9 mouse cellular contexts compared by ENCODE assay signal in the genomic region with DNA sequence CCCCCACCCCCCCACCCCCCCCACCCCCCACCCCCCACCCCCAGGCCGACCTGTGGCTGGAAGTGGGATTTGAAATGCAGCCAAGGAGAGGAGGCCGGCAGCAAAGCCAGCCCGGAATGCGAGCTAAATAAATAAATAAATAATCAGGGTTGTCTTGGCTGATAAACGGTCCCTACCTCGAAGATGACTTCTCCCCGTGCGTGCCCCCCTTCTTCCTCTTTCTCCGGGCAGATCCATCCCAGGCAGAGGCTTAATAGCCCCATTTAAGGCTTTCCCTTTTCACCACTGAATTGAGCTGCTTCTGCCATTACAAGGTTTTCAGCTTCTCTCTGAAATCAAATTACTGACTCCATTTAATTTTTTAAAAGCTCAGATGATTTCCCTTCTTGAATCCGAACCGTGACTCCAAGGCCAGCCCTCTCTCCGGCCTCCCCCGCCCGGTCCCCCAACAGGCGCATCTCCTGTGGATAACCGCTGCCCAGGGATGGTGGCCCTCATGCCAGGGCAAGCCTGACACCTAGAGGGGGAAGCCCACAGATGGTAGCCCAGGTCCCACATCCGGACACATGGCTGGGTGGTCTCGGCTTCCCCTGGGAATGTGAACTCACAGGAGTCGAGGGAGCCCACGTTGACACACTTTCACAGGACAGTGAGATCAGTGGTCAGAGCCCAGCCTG. TPM values are rescaled to one million over a fixed set of nuclear protein-coding genes. Genes with fewer than 3 reads are reported as not detected.
DNase-seq lines count a peak whose midpoint lies in the region; ATAC-seq and TF ChIP-seq lines count a peak whose summit lies in the region.
"Had no signal": no experiment of that assay in that cellular context is flagged by ENCODE, and none has a peak within 500 bp of the region (broad histone marks: within the 10 kb centered on the region; RNA-seq: fewer than 3 reads in every experiment).

No protein-coding gene starts in this region.

- no peak for ATAC-seq in lung, embryonic 14.5 days (ENCODE audit: insufficient read depth)
- no peak for ATAC-seq in heart, postnatal 0 days (ENCODE audit: insufficient read depth, low read depth)

- DNase-seq in adrenal gland, adult 2 months: peak; percentile 30
- DNase-seq in adrenal gland, adult 8-10 months: no peak
- peak; percentile 71 for DNase-seq in lung, embryonic 14.5 days
- no peak for DNase-seq in lung, postnatal 36 days
- no peak for DNase-seq in heart, postnatal 0 days (ENCODE audit: low spot score)
- peak; percentile 22 to 45 for DNase-seq in lung, postnatal 4 days
- DNase-seq in spleen, adult 18-20 months: no peak
- no peak for DNase-seq in frontal cortex, postnatal 14 days (ENCODE audit: low spot score in 2 of 2)

- TF ChIP-seq EP300 in heart, postnatal 0 days (IDR thresholded peaks at IDR 0.05; ENCODE audit: low read depth): no peak

- H3K36me3 ChIP-seq in lung, embryonic 14.5 days (ENCODE audit: insufficient read depth): no peaks in the 10 kb centered on the region
- H3K36me3 ChIP-seq in heart, postnatal 0 days (replicated peaks; ENCODE audit: control insufficient read depth, insufficient read depth, low read length): no peaks in the 10 kb centered on the region

- H3K9me3 ChIP-seq in lung, embryonic 14.5 days (ENCODE audit: low read depth, low read length): no peaks in the 10 kb centered on the region
- no peaks in the 10 kb centered on the region for H3K9me3 ChIP-seq in heart, postnatal 0 days (replicated peaks; ENCODE audit: control insufficient read depth, low read length)

- H3K9ac ChIP-seq in lung, embryonic 14.5 days: no peak overlapping the region
- H3K9ac ChIP-seq in heart, postnatal 0 days (replicated peaks; ENCODE audit: low read depth, low read length): no peak overlapping the region

- no peak overlapping the region for H3K4me3 ChIP-seq in lung, embryonic 14.5 days (ENCODE audit: low read depth, low read length)
- H3K4me3 ChIP-seq in heart, postnatal 0 days (ENCODE audit: low read depth, low read length): no peak overlapping the region

- no peaks in the 10 kb centered on the region for H3K27me3 ChIP-seq in lung, embryonic 14.5 days (ENCODE audit: insufficient read depth, low read length)
- H3K27me3 ChIP-seq in heart, postnatal 0 days (ENCODE audit: control insufficient read depth, insufficient read depth, low read length): no peaks in the 10 kb centered on the region

- TF ChIP-seq CTCF in lung, embryonic 14.5 days (IDR thresholded peaks at IDR 0.05; ENCODE audit: low read depth): no peak
- TF ChIP-seq CTCF in heart, postnatal 0 days (IDR thresholded peaks at IDR 0.05; ENCODE audit: low read depth): peak; percentile 39

- H3K27ac ChIP-seq in lung, embryonic 14.5 days (ENCODE audit: low read depth): 0 out of 2 replicates have a peak overlapping the region, but pooled peaks have one; percentile 21
- no peak overlapping the region for H3K27ac ChIP-seq in heart, postnatal 0 days (ENCODE audit: low read depth)

- 28% methylated on average over 20 of the region's 20 CpGs for WGBS in lung, embryonic 14.5 days
- 38% methylated on average over 20 of the region's 20 CpGs for WGBS in heart, postnatal 0 days

- peak overlapping the region; percentile 5; the same call in 1 of the 2 replicates for H3K4me2 ChIP-seq in lung, embryonic 14.5 days
- no peak overlapping the region for H3K4me2 ChIP-seq in heart, postnatal 0 days (ENCODE audit: low read depth, low read length)

- peaks cover 12% of the 10 kb centered on the region; the same call in 1 of the 2 replicates for H3K4me1 ChIP-seq in lung, embryonic 14.5 days (ENCODE audit: insufficient read depth)
- peaks cover 9% of the 10 kb centered on the region; the same call in 1 of the 2 replicates for H3K4me1 ChIP-seq in heart, postnatal 0 days (ENCODE audit: control insufficient read depth, insufficient read depth)

RNA-seq across cellular contexts. Expression of gene Gm572, which starts 34.0 kb away (rescaled TPM):
- total RNA-seq in adrenal gland, adult 2 months (2021): not detected
- polyA plus RNA-seq in adrenal gland, adult 2 months (2012; rRNA removed): 0.07 TPM in 1 of 2 replicates, not detected in the other
- not detected for total RNA-seq in adrenal gland, adult 8-10 months (2022)
- polyA plus RNA-seq in lung, embryonic 14.5 days (2014; fragmentation: Nextera tagmentation; extraction: Ambion mirVana): not detected in 2 replicates
- 0.15 and 1.0 TPM in 2 replicates for total RNA-seq in heart, postnatal 0 days (2014; rRNA removed; ENCODE audit: low replicate concordance)
- polyA plus RNA-seq in heart, postnatal 0 days (2015; fragmentation: Nextera tagmentation; extraction: Ambion mirVana): 0.36 and 0.70 TPM in 2 replicates
- total RNA-seq: common myeloid progenitor, adult 5-6 weeks had no signal

RNA-seq across cellular contexts. Expression of gene Tardbp, which starts 50.3 kb away (rescaled TPM):
- total RNA-seq in adrenal gland, adult 2 months (2021): 100 to 1,000 TPM; 240 to 255 TPM
- 8.0 and 10.3 TPM in 2 replicates for polyA plus RNA-seq in adrenal gland, adult 2 months (2012; rRNA removed)
- total RNA-seq in adrenal gland, adult 8-10 months (2022): 100 to 1,000 TPM; 216 to 285 (median 243) TPM
- polyA plus RNA-seq in lung, embryonic 14.5 days (2014; fragmentation: Nextera tagmentation; extraction: Ambion mirVana): 172 and 186 TPM in 2 replicates
- total RNA-seq in heart, postnatal 0 days (2014; rRNA removed; ENCODE audit: low replicate concordance): 69.0 and 89.9 TPM in 2 replicates
- polyA plus RNA-seq in heart, postnatal 0 days (2015; fragmentation: Nextera tagmentation; extraction: Ambion mirVana): 93.5 and 100 TPM in 2 replicates

Comparison
In these comparisons a context has a peak if more than half of its experiments do, and no peak if none do; other contexts are left out.
1. DNase-seq: peak in adrenal gland, adult 2 months (single experiment), lung, embryonic 14.5 days (single experiment) and lung, postnatal 4 days (2 of 2); none in adrenal gland, adult 8-10 months (single experiment), lung, postnatal 36 days (single experiment), heart, postnatal 0 days (single experiment), spleen, adult 18-20 months (0 of 2) and frontal cortex, postnatal 14 days (0 of 2).